Mouse (Mus musculus) lung, embryonic 14.5 days (tissue): ENCODE measurements around the gene Cabp2. TPM values are rescaled to one million over a fixed set of nuclear protein-coding genes. Genes with fewer than 3 reads are reported as not detected.
"Not testable (repeated sequence)": the region's sequence is repeated elsewhere in the genome, so short reads cannot be mapped to it uniquely, and the experiment has no call there.

Experiments
- ATAC-seq: fragments of 200-750 bp; cut with Nextera tagmentation; 2 replicates; pipeline ENCODE4 v1.8.0; 2017; ENCODE audit warnings: mild to moderate bottlenecking, moderate TSS enrichment, moderate library complexity; ENCODE audit not compliant: insufficient read depth
- DNase-seq: peaks from one replicate; pipeline ENCODE4 v3.0.0-alpha.2; 2015
- H3K27ac ChIP-seq: fragments of 300-500 bp; sonication (generic); 2 replicates; pipeline ENCODE4 v1.5.1; 2014; ENCODE audit warnings: low read depth, mild to moderate bottlenecking, moderate library complexity
- H3K27me3 ChIP-seq: fragments of 300-500 bp; sonication (generic); 2 replicates; pipeline ENCODE4 v1.6.1; 2014; ENCODE audit warnings: low read length, control low read depth; ENCODE audit not compliant: insufficient read depth
- H3K36me3 ChIP-seq: fragments of 300-500 bp; sonication (generic); 2 replicates; pipeline ENCODE4 v1.6.1; 2014; ENCODE audit warnings: control low read depth; ENCODE audit not compliant: insufficient read depth
- H3K4me1 ChIP-seq: fragments of 300-500 bp; sonication (generic); 2 replicates; pipeline ENCODE4 v1.6.1; 2014; ENCODE audit warnings: antibody characterized with exemption, control low read depth; ENCODE audit not compliant: insufficient read depth
- H3K4me2 ChIP-seq: fragments of 300-500 bp; sonication (generic); 2 replicates; pipeline ENCODE4 v1.6.1; 2014; ENCODE audit warnings: mild to moderate bottlenecking
- H3K4me3 ChIP-seq: fragments of 300-500 bp; sonication (generic); 2 replicates; pipeline ENCODE4 v1.5.1; 2014; ENCODE audit warnings: low read depth, low read length
- H3K9ac ChIP-seq: fragments of 300-500 bp; sonication (generic); 2 replicates; pipeline ENCODE4 v1.6.1; 2014
- H3K9me3 ChIP-seq: fragments of 300-500 bp; sonication (generic); 2 replicates; pipeline ENCODE4 v1.6.1; 2016; ENCODE audit warnings: low read depth, low read length, control low read depth
- CTCF ChIP-seq: IDR thresholded peaks from 2 replicates; pipeline ENCODE4 v1.5.1; 2016; ENCODE audit warnings: antibody characterized with exemption, low read depth
- WGBS: fragments of 180-500 bp; shearing (Covaris S2); extraction: QIAGEN DNeasy Blood & Tissue Kit; methylation state at CpG from one replicate; pipeline ENCODE4 v1.1.7; 2014; 5-methylcytosine and 5-hydroxymethylcytosine counted together
- polyA plus RNA-seq: library from polyadenylated mRNA; unstranded; fragments of >200 nt; fragmentation: Nextera tagmentation; extraction: Ambion mirVana; gene quantifications from 2 replicates; pipeline ENCODE4 v1.2.1, GENCODE M21; 2014

Cabp2 gene
- polyA plus RNA-seq, 1 experiment from 2014 or later, result not detected

GRCm38 (mm10) chr19:4126759-4127495 is 45.5 kb downstream of the Cabp2 start:
- ATAC-seq (no peak), DNase-seq (no peak)
- Histone ChIP-seq H3K27me3 (no peaks in the 10 kb centered on the region), H3K27ac (no peak overlapping the region), H3K4me1 (peaks cover 10% of the 10 kb centered on the region), H3K9me3 (no peaks in the 10 kb centered on the region), H3K36me3 (peaks cover 30% of the 10 kb centered on the region), H3K4me2 (peak overlapping the region; percentile 90), H3K9ac (peak overlapping the region; percentile 89), H3K4me3 (peak overlapping the region; percentile 89)
- no peak for TF ChIP-seq CTCF
- 58% methylated on average over 7 of the region's 7 CpGs for WGBS

GRCm38 (mm10) chr19:4129462-4129861 is 48.1 kb downstream of the Cabp2 start:
- H3K4me1 ChIP-seq, result peaks cover 10% of the 10 kb centered on the region
- no peaks in the 10 kb centered on the region for H3K27me3 ChIP-seq
- no peak overlapping the region for H3K9ac ChIP-seq
- H3K9me3 ChIP-seq, result no peaks in the 10 kb centered on the region
- H3K4me2 ChIP-seq, result no peak overlapping the region
- DNase-seq, result no peak
- no peak overlapping the region for H3K4me3 ChIP-seq
- no peak for TF ChIP-seq CTCF
- H3K27ac ChIP-seq, result no peak overlapping the region
- peaks cover 45% of the 10 kb centered on the region for H3K36me3 ChIP-seq
- WGBS, result 91% methylated on average over 7 of the region's 7 CpGs
- ATAC-seq, result no peak

- Histone ChIP-seq H3K4me1 (peaks cover 8% of the 10 kb centered on the region), H3K9ac (no peak overlapping the region), H3K4me3 (no peak overlapping the region), H3K27ac (no peak overlapping the region), H3K4me2 (no peak overlapping the region), H3K9me3 (no peaks in the 10 kb centered on the region), H3K27me3 (no peaks in the 10 kb centered on the region), H3K36me3 (peaks cover 45% of the 10 kb centered on the region)
- WGBS, result 84% methylated on average over 4 of the region's 4 CpGs
- ATAC-seq (no peak), DNase-seq (no peak)
- TF ChIP-seq CTCF, result no peak
Observed at GRCm38 (mm10) chr19:4130106-4130505, 48.7 kb downstream of the Cabp2 start.

- 78% methylated on average over 5 of the region's 5 CpGs for WGBS
- Histone ChIP-seq H3K36me3 (peaks cover 45% of the 10 kb centered on the region), H3K4me3 (no peak overlapping the region), H3K27ac (no peak overlapping the region), H3K9ac (no peak overlapping the region), H3K4me1 (peaks cover 8% of the 10 kb centered on the region), H3K27me3 (no peaks in the 10 kb centered on the region), H3K9me3 (no peaks in the 10 kb centered on the region), H3K4me2 (no peak overlapping the region)
- DNase-seq (no peak), ATAC-seq (no peak)
- no peak for TF ChIP-seq CTCF
Observed at GRCm38 (mm10) chr19:4131075-4131474, 49.7 kb downstream of the Cabp2 start.

GRCm38 (mm10) chr19:4131768-4132167 is 50.4 kb downstream of the Cabp2 start:
- H3K4me2 ChIP-seq, result no peak overlapping the region
- H3K4me1 ChIP-seq, result peaks cover 3% of the 10 kb centered on the region
- no peaks in the 10 kb centered on the region for H3K27me3 ChIP-seq
- ATAC-seq (no peak), DNase-seq (no peak)
- H3K36me3 ChIP-seq, result peaks cover 45% of the 10 kb centered on the region
- no peak overlapping the region for H3K27ac ChIP-seq
- no peaks in the 10 kb centered on the region for H3K9me3 ChIP-seq
- no peak overlapping the region for H3K9ac ChIP-seq
- no peak overlapping the region for H3K4me3 ChIP-seq
- 73% methylated on average over 2 of the region's 2 CpGs for WGBS
- no peak for TF ChIP-seq CTCF

GRCm38 (mm10) chr19:4134354-4134753 is 53.0 kb downstream of the Cabp2 start:
- Histone ChIP-seq H3K9me3 (no peaks in the 10 kb centered on the region), H3K4me1 (no peaks in the 10 kb centered on the region), H3K27ac (no peak overlapping the region), H3K4me2 (no peak overlapping the region), H3K9ac (no peak overlapping the region), H3K4me3 (no peak overlapping the region), H3K36me3 (peaks cover 31% of the 10 kb centered on the region), H3K27me3 (no peaks in the 10 kb centered on the region)
- no peak for ATAC-seq
- no peak for DNase-seq
- no peak for TF ChIP-seq CTCF
- 63% methylated on average over 4 of the region's 4 CpGs for WGBS

GRCm38 (mm10) chr19:4135229-4135962 is 54.0 kb downstream of the Cabp2 start:
- H3K27ac ChIP-seq, H3K9me3 ChIP-seq, H3K27me3 ChIP-seq, H3K4me3 ChIP-seq, H3K4me2 ChIP-seq, DNase-seq, ATAC-seq, H3K4me1 ChIP-seq, H3K9ac ChIP-seq: not testable (repeated sequence)
- WGBS, result 68% methylated on average over 6 of the region's 6 CpGs
- peaks cover 28% of the 10 kb centered on the region for H3K36me3 ChIP-seq
